Mouse (Mus musculus) myocyte (in vitro differentiated cells): Measurements from ENCODE around the gene Adcy10. TPM values are rescaled to one million over a fixed set of nuclear protein-coding genes. Genes with fewer than 3 reads are reported as not detected.

Source experiments
- H3K27me3 ChIP-seq: one replicate; pipeline ENCODE4 v1.6.1; 2011; ENCODE audit not compliant: control insufficient read depth, insufficient read depth, insufficient read length
- H3K36me3 ChIP-seq: one replicate; pipeline ENCODE4 v1.6.1; 2011; ENCODE audit not compliant: control insufficient read depth, insufficient read depth
- H3K4me2 ChIP-seq: one replicate; pipeline ENCODE4 v1.6.1; 2011; ENCODE audit warnings: low read depth, control low read depth
- H3K4me3 ChIP-seq: one replicate; pipeline ENCODE4 v1.5.1; 2011; ENCODE audit warnings: mild to moderate bottlenecking, control low read depth, moderate library complexity
- H3K79me2 ChIP-seq: one replicate; pipeline ENCODE4 v1.6.1; 2011; ENCODE audit not compliant: control insufficient read depth, insufficient read depth
- H3ac ChIP-seq: one replicate; pipeline ENCODE4 v1.6.1; 2011; ENCODE audit not compliant: control insufficient read depth, insufficient read length
- CEBPB ChIP-seq: IDR thresholded peaks from 2 replicates; pipeline ENCODE4 v1.6.1; 2011; ENCODE audit warnings: mild to moderate bottlenecking, moderate library complexity; ENCODE audit not compliant: poor library complexity, insufficient read depth, severe bottlenecking
- E2F4 ChIP-seq: IDR thresholded peaks from one replicate; pipeline ENCODE4 v1.6.1; 2011; ENCODE audit warnings: mild to moderate bottlenecking, control low read depth, moderate library complexity; ENCODE audit not compliant: insufficient read depth
- MAX ChIP-seq: IDR thresholded peaks from one replicate; pipeline ENCODE4 v1.6.1; 2011; ENCODE audit warnings: low read depth, mild to moderate bottlenecking, control low read depth
- MYOD1 ChIP-seq, 3 experiments: IDR thresholded peaks; one replicate each; pipeline ENCODE4 v1.6.1; 2011; ENCODE audit warnings: control low read depth in 2 of 3, low read depth in 2 of 3, mild to moderate bottlenecking in 2 of 3, moderate library complexity in 1 of 3; ENCODE audit not compliant: insufficient read length in 2 of 3, control insufficient read depth in 1 of 3
- MYOG ChIP-seq, 3 experiments: IDR thresholded peaks; one replicate each; pipeline ENCODE4 v1.6.1; 2011; ENCODE audit warnings: control low read depth in 2 of 3, low read depth in 2 of 3, mild to moderate bottlenecking in 2 of 3; ENCODE audit not compliant: insufficient read length in 2 of 3, control insufficient read depth in 1 of 3, insufficient read depth in 1 of 3
- POLR2A ChIP-seq: IDR thresholded peaks from one replicate; pipeline ENCODE4 v1.6.1; 2011; ENCODE audit warnings: low read depth, mild to moderate bottlenecking, control low read depth, moderate library complexity; ENCODE audit not compliant: insufficient read length
- POLR2AphosphoS2 ChIP-seq: IDR thresholded peaks from one replicate; pipeline ENCODE4 v1.6.1; 2011; ENCODE audit warnings: low read depth, control low read depth; ENCODE audit not compliant: insufficient read length
- REST ChIP-seq: IDR thresholded peaks from one replicate; pipeline ENCODE4 v1.6.1; 2011; ENCODE audit warnings: mild to moderate bottlenecking, control low read depth, moderate library complexity; ENCODE audit not compliant: insufficient read depth, insufficient read length
- SRF ChIP-seq: IDR thresholded peaks from one replicate; pipeline ENCODE4 v1.6.1; 2011; ENCODE audit warnings: low read depth; ENCODE audit not compliant: control insufficient read depth, insufficient read length
- TCF12 ChIP-seq: IDR thresholded peaks from one replicate; pipeline ENCODE4 v1.6.1; 2011; ENCODE audit warnings: mild to moderate bottlenecking, control low read depth; ENCODE audit not compliant: poor library complexity, insufficient read depth, severe bottlenecking
- TCF3 ChIP-seq: IDR thresholded peaks from one replicate; pipeline ENCODE4 v1.6.1; 2011; ENCODE audit warnings: low read depth, control low read depth; ENCODE audit not compliant: insufficient read length
- USF1 ChIP-seq: IDR thresholded peaks from one replicate; pipeline ENCODE4 v1.6.1; 2011; ENCODE audit warnings: low read depth, mild to moderate bottlenecking, control low read depth, moderate library complexity
- polyA plus RNA-seq: library from polyadenylated mRNA; unstranded; fragments of >200 nt; fragmentation: generic; extraction: Trizol; gene quantifications from one replicate; pipeline ENCODE4 v1.2.1, GENCODE M21; 2012; ENCODE audit warnings: missing spikeins

Adcy10 gene
- polyA plus RNA-seq, 1 experiment, result not detected

- no peak overlapping the region for H3ac ChIP-seq
- TF ChIP-seq POLR2AphosphoS2, result no peak
- TF ChIP-seq CEBPB, result no peak
- no peak for TF ChIP-seq MYOG (IDR thresholded peaks at IDR 0.05; ENCODE audit: control insufficient read depth in 1 of 3, insufficient read depth in 1 of 3, insufficient read length in 2 of 3, low read depth in 2 of 3)
- no peak for TF ChIP-seq TCF12
- TF ChIP-seq MYOD1 (IDR thresholded peaks at IDR 0.05; ENCODE audit: control insufficient read depth in 1 of 3, insufficient read length in 2 of 3, low read depth in 2 of 3), result no peak
- TF ChIP-seq TCF3, result no peak
- no peak for TF ChIP-seq SRF
- no peak for TF ChIP-seq MAX
- TF ChIP-seq REST, result no peak
- TF ChIP-seq USF1, result no peak
- no peak for TF ChIP-seq E2F4
- no peak for TF ChIP-seq POLR2A
- H3K4me2 ChIP-seq, result no peak overlapping the region
- H3K4me3 ChIP-seq, result no peak overlapping the region
- no peaks in the 10 kb centered on the region for H3K79me2 ChIP-seq
- H3K27me3 ChIP-seq, result no peaks in the 10 kb centered on the region
- H3K36me3 ChIP-seq, result no peaks in the 10 kb centered on the region
These were observed 91.6 kb downstream of the Adcy10 start for GRCm38 (mm10) chr1:165576459-165577112.

- TF ChIP-seq REST (no peak), USF1 (no peak), POLR2A (no peak), CEBPB (no peak), MYOD1 (IDR thresholded peaks at IDR 0.05; ENCODE audit: control insufficient read depth in 1 of 3, insufficient read length in 2 of 3, low read depth in 2 of 3) (no peak)
- Histone ChIP-seq H3K4me3 (no peak overlapping the region), H3K4me2 (no peak overlapping the region), H3K27me3 (no peaks in the 10 kb centered on the region), H3K36me3 (no peaks in the 10 kb centered on the region), H3K79me2 (no peaks in the 10 kb centered on the region), H3ac (no peak overlapping the region)
These were observed 94.3 kb downstream of the Adcy10 start for GRCm38 (mm10) chr1:165579332-165579731.

- Histone ChIP-seq H3K36me3 (no peaks in the 10 kb centered on the region), H3K79me2 (no peaks in the 10 kb centered on the region), H3K4me2 (no peak overlapping the region), H3ac (no peak overlapping the region), H3K27me3 (no peaks in the 10 kb centered on the region), H3K4me3 (no peak overlapping the region)
- TF ChIP-seq TCF3 (no peak), MAX (no peak), TCF12 (no peak), MYOG (IDR thresholded peaks at IDR 0.05; ENCODE audit: control insufficient read depth in 1 of 3, insufficient read depth in 1 of 3, insufficient read length in 2 of 3, low read depth in 2 of 3) (no peak), REST (no peak), E2F4 (no peak), SRF (no peak), USF1 (no peak), POLR2A (no peak), CEBPB (no peak), POLR2AphosphoS2 (no peak), MYOD1 (IDR thresholded peaks at IDR 0.05; ENCODE audit: control insufficient read depth in 1 of 3, insufficient read length in 2 of 3, low read depth in 2 of 3) (no peak)
These were observed 96.3 kb downstream of the Adcy10 start for GRCm38 (mm10) chr1:165581255-165581654.

- H3K27me3 ChIP-seq, result no peaks in the 10 kb centered on the region
- no peak overlapping the region for H3ac ChIP-seq
- no peaks in the 10 kb centered on the region for H3K36me3 ChIP-seq
- no peaks in the 10 kb centered on the region for H3K79me2 ChIP-seq
- H3K4me3 ChIP-seq, result no peak overlapping the region
- H3K4me2 ChIP-seq, result no peak overlapping the region
- TF ChIP-seq TCF12, result no peak
- TF ChIP-seq REST, result no peak
- TF ChIP-seq SRF, result no peak
- TF ChIP-seq POLR2A, result no peak
- TF ChIP-seq USF1, result no peak
- TF ChIP-seq CEBPB, result no peak
- TF ChIP-seq MYOD1 (IDR thresholded peaks at IDR 0.05; ENCODE audit: control insufficient read depth in 1 of 3, insufficient read length in 2 of 3, low read depth in 2 of 3), result no peak
- TF ChIP-seq POLR2AphosphoS2, result no peak
- TF ChIP-seq TCF3, result no peak
- no peak for TF ChIP-seq MYOG (IDR thresholded peaks at IDR 0.05; ENCODE audit: control insufficient read depth in 1 of 3, insufficient read depth in 1 of 3, insufficient read length in 2 of 3, low read depth in 2 of 3)
- no peak for TF ChIP-seq E2F4
- no peak for TF ChIP-seq MAX
These were observed 98.7 kb downstream of the Adcy10 start for GRCm38 (mm10) chr1:165583529-165584184.
